Mouse (Mus musculus) limb, embryonic 14.5 days (tissue): ENCODE measurements at regions not wholly inside any gene's neighbourhood (a gene's known extent, or its start where the extent isn't known, plus 50 kb on each side); places are given as distances from the start of the nearest gene placed in this dataset.
"Not testable (repeated sequence)": the region's sequence is repeated elsewhere in the genome, so short reads cannot be mapped to it uniquely, and the experiment has no call there.

ENCODE experiments used
- ATAC-seq: fragments of 200-750 bp; cut with Nextera tagmentation; 2 replicates; pipeline ENCODE4 v1.8.0; 2017; ENCODE audit warnings: low read depth, moderate number of reproducible peaks, moderate TSS enrichment; ENCODE audit not compliant: low FRiP score
- DNase-seq: peaks from one replicate; pipeline ENCODE4 v3.0.0-alpha.2; 2015; ENCODE audit warnings: low spot score
- H3K27ac ChIP-seq: fragments of 300-500 bp; sonication (generic); replicated peaks from 2 replicates; pipeline ENCODE4 v1.5.1; 2014; ENCODE audit warnings: low read depth, mild to moderate bottlenecking, low read length, moderate library complexity, mixed read lengths
- H3K27me3 ChIP-seq: fragments of 300-500 bp; sonication (generic); 2 replicates; pipeline ENCODE4 v1.6.1; 2014; ENCODE audit warnings: low read length, mixed read lengths; ENCODE audit not compliant: control insufficient read depth, insufficient read depth
- H3K36me3 ChIP-seq: fragments of 300-500 bp; sonication (generic); 2 replicates; pipeline ENCODE4 v1.6.1; 2014; ENCODE audit warnings: mild to moderate bottlenecking, low read length, moderate library complexity, mixed read lengths; ENCODE audit not compliant: control insufficient read depth, insufficient read depth
- H3K4me1 ChIP-seq: fragments of 300-500 bp; sonication (generic); 2 replicates; pipeline ENCODE4 v1.6.1; 2014; ENCODE audit warnings: antibody characterized with exemption, low read length, mixed read lengths; ENCODE audit not compliant: control insufficient read depth, insufficient read depth
- H3K4me2 ChIP-seq: fragments of 300-500 bp; sonication (generic); replicated peaks from 2 replicates; pipeline ENCODE4 v1.6.1; 2014; ENCODE audit warnings: low read depth, mild to moderate bottlenecking, low read length, moderate library complexity; ENCODE audit not compliant: severe bottlenecking
- H3K4me3 ChIP-seq: fragments of 300-500 bp; sonication (generic); replicated peaks from 2 replicates; pipeline ENCODE4 v1.5.1; 2014; ENCODE audit warnings: low read length
- H3K9ac ChIP-seq: fragments of 300-500 bp; sonication (generic); 2 replicates; pipeline ENCODE4 v1.6.1; 2014; ENCODE audit warnings: mild to moderate bottlenecking, low read depth, low read length, moderate library complexity; ENCODE audit not compliant: severe bottlenecking
- H3K9me3 ChIP-seq: fragments of 300-500 bp; sonication (generic); 2 replicates; pipeline ENCODE4 v1.6.1; 2016; ENCODE audit warnings: low read length; ENCODE audit not compliant: control insufficient read depth
- POLR2A ChIP-seq: fragments of 200-500 bp; IDR thresholded peaks from 2 replicates; pipeline ENCODE4 v1.8.0; 2012; ENCODE audit warnings: inconsistent platforms, mild to moderate bottlenecking, moderate library complexity, borderline replicate concordance; ENCODE audit not compliant: insufficient read depth, insufficient read length; ENCODE audit errors: extremely low read depth
- WGBS: fragments of 180-500 bp; shearing (Covaris S2); extraction: QIAGEN DNeasy Blood & Tissue Kit; methylation state at CpG from one replicate; pipeline ENCODE4 v1.1.7; 2014; 5-methylcytosine and 5-hydroxymethylcytosine counted together

GRCm38 (mm10) chr12:113987233-113987990, 443.7 kb downstream of the Adam6a start:
- DNase-seq, result no peak

GRCm38 (mm10) chr12:113992425-113992824, 448.7 kb downstream of the Adam6a start:
- Histone ChIP-seq H3K27me3 (no peaks in the 10 kb centered on the region), H3K4me2 (no peak overlapping the region), H3K4me3 (no peak overlapping the region), H3K9ac (no peak overlapping the region), H3K27ac (no peak overlapping the region), H3K4me1 (no peaks in the 10 kb centered on the region), H3K9me3 (no peaks in the 10 kb centered on the region), H3K36me3 (no peaks in the 10 kb centered on the region)
- 79% methylated on average over 2 of the region's 2 CpGs for WGBS
- no peak for DNase-seq
- ATAC-seq, result no peak
- no peak for TF ChIP-seq POLR2A

More at GRCm38 (mm10) chr12:113987233-113987990, 443.7 kb downstream of the Adam6a start:
- Histone ChIP-seq H3K27me3 (no peaks in the 10 kb centered on the region), H3K4me2 (no peak overlapping the region), H3K4me1 (no peaks in the 10 kb centered on the region), H3K9ac (no peak overlapping the region), H3K9me3 (no peaks in the 10 kb centered on the region), H3K4me3 (no peak overlapping the region), H3K36me3 (no peaks in the 10 kb centered on the region), H3K27ac (no peak overlapping the region)
- 70% methylated on average over 5 of the region's 5 CpGs for WGBS
- ATAC-seq, result no peak
- TF ChIP-seq POLR2A, result no peak

- H3K4me3 ChIP-seq, DNase-seq, H3K9ac ChIP-seq, H3K4me2 ChIP-seq, H3K27me3 ChIP-seq, ATAC-seq, H3K36me3 ChIP-seq, H3K9me3 ChIP-seq, H3K27ac ChIP-seq, H3K4me1 ChIP-seq: not testable (repeated sequence)
- 44% methylated on average over 3 of the region's 3 CpGs for WGBS
Observed at GRCm38 (mm10) chr12:113994284-113994683, 450.6 kb downstream of the Adam6a start.

- H3K4me1 ChIP-seq, ATAC-seq, H3K27me3 ChIP-seq, H3K9me3 ChIP-seq, H3K4me2 ChIP-seq, H3K27ac ChIP-seq, H3K4me3 ChIP-seq, H3K36me3 ChIP-seq, DNase-seq, H3K9ac ChIP-seq: not testable (repeated sequence)
Observed at GRCm38 (mm10) chr12:114008491-114008890, 464.8 kb downstream of the Adam6a start.

GRCm38 (mm10) chr12:114009391-114009790, 465.7 kb downstream of the Adam6a start:
- Histone ChIP-seq H3K27ac (no peak overlapping the region), H3K9ac (no peak overlapping the region), H3K4me1 (no peaks in the 10 kb centered on the region), H3K36me3 (no peaks in the 10 kb centered on the region), H3K9me3 (no peaks in the 10 kb centered on the region), H3K4me2 (no peak overlapping the region), H3K4me3 (no peak overlapping the region), H3K27me3 (no peaks in the 10 kb centered on the region)
- DNase-seq, result no peak
- 53% methylated on average over 2 of the region's 2 CpGs for WGBS
- no peak for ATAC-seq
- no peak for TF ChIP-seq POLR2A

GRCm38 (mm10) chr12:114012860-114013259, 469.2 kb downstream of the Adam6a start:
- not testable (repeated sequence) for H3K4me3 ChIP-seq, H3K36me3 ChIP-seq, ATAC-seq, H3K27me3 ChIP-seq, DNase-seq, H3K9ac ChIP-seq, H3K4me2 ChIP-seq, H3K27ac ChIP-seq, H3K4me1 ChIP-seq, H3K9me3 ChIP-seq
- 35% methylated on average over 4 of the region's 4 CpGs for WGBS

- not testable (repeated sequence) for ATAC-seq, H3K9me3 ChIP-seq, H3K4me2 ChIP-seq, H3K36me3 ChIP-seq, H3K4me3 ChIP-seq, H3K27me3 ChIP-seq, H3K9ac ChIP-seq, H3K4me1 ChIP-seq, DNase-seq, H3K27ac ChIP-seq
- WGBS, result 69% methylated on average over 2 of the region's 2 CpGs
Observed at GRCm38 (mm10) chr12:114037011-114037410, 493.3 kb downstream of the Adam6a start.

- DNase-seq, H3K4me1 ChIP-seq, H3K27ac ChIP-seq, H3K9me3 ChIP-seq, ATAC-seq, H3K27me3 ChIP-seq, H3K4me2 ChIP-seq, H3K36me3 ChIP-seq, H3K9ac ChIP-seq, H3K4me3 ChIP-seq: not testable (repeated sequence)
- WGBS, result 64% methylated on average over 8 of the region's 8 CpGs
Observed at GRCm38 (mm10) chr12:114047991-114048390, 504.3 kb downstream of the Adam6a start.
